Mouse (Mus musculus): Measurements from ENCODE around the gene Gstp2.
A peak's percentile ranks its signal among the peaks of the same experiment; 100 is the strongest.

Gene Gstp2

GRCm38 (mm10) chr19:4080511-4081009, 34.7 kb upstream of the Gstp2 start:
- no peak for TF ChIP-seq GATA4 (IDR thresholded peaks at IDR 0.05; ENCODE audit: insufficient replicate concordance, low read length)

- TF ChIP-seq GATA4 (IDR thresholded peaks at IDR 0.05; ENCODE audit: insufficient replicate concordance, low read length), result no peak
These were observed 33.8 kb upstream of the Gstp2 start for GRCm38 (mm10) chr19:4079594-4079993.

- no peak for TF ChIP-seq GATA4 (IDR thresholded peaks at IDR 0.05; ENCODE audit: insufficient replicate concordance, low read length)
These were observed 29.7 kb upstream of the Gstp2 start for GRCm38 (mm10) chr19:4075531-4075930.

- TF ChIP-seq GATA4 (IDR thresholded peaks at IDR 0.05; ENCODE audit: insufficient replicate concordance, low read length), result no peak
These were observed 27.0 kb upstream of the Gstp2 start for GRCm38 (mm10) chr19:4072706-4073424.

GRCm38 (mm10) chr19:4071406-4071805, 25.6 kb upstream of the Gstp2 start:
- no peak for TF ChIP-seq GATA4 (IDR thresholded peaks at IDR 0.05; ENCODE audit: insufficient replicate concordance, low read length)

- TF ChIP-seq GATA4 (IDR thresholded peaks at IDR 0.05; ENCODE audit: insufficient replicate concordance, low read length), result no peak
These were observed 24.9 kb upstream of the Gstp2 start for GRCm38 (mm10) chr19:4070756-4071155.

GRCm38 (mm10) chr19:4070311-4070710, 24.5 kb upstream of the Gstp2 start:
- TF ChIP-seq GATA4 (IDR thresholded peaks at IDR 0.05; ENCODE audit: insufficient replicate concordance, low read length), result no peak

- TF ChIP-seq GATA4 (IDR thresholded peaks at IDR 0.05; ENCODE audit: insufficient replicate concordance, low read length), result no peak
These were observed 23.0 kb upstream of the Gstp2 start for GRCm38 (mm10) chr19:4068717-4069410.

GRCm38 (mm10) chr19:4066877-4067276, 21.1 kb upstream of the Gstp2 start:
- no peak for TF ChIP-seq GATA4 (IDR thresholded peaks at IDR 0.05; ENCODE audit: insufficient replicate concordance, low read length)

GRCm38 (mm10) chr19:4066280-4066679, 20.5 kb upstream of the Gstp2 start:
- no peak for TF ChIP-seq GATA4 (IDR thresholded peaks at IDR 0.05; ENCODE audit: insufficient replicate concordance, low read length)

- peak; percentile 59; the same call in 1 of the 2 replicates for TF ChIP-seq GATA4 (IDR thresholded peaks at IDR 0.05; ENCODE audit: insufficient replicate concordance, low read length)
These were observed 15.2 kb upstream of the Gstp2 start for GRCm38 (mm10) chr19:4060899-4061465.

GRCm38 (mm10) chr19:4059069-4059740, 13.4 kb upstream of the Gstp2 start, which contains the start of gene Gstp3:
TSS of gene Gstp3 (minus strand) at chr19:4059569.
- TF ChIP-seq GATA4 (IDR thresholded peaks at IDR 0.05; ENCODE audit: insufficient replicate concordance, low read length), result no peak

- TF ChIP-seq GATA4 (IDR thresholded peaks at IDR 0.05; ENCODE audit: insufficient replicate concordance, low read length), result no peak
These were observed 12.8 kb upstream of the Gstp2 start for GRCm38 (mm10) chr19:4058581-4058980.

- TF ChIP-seq GATA4 (IDR thresholded peaks at IDR 0.05; ENCODE audit: insufficient replicate concordance, low read length), result no peak
These were observed 12.1 kb upstream of the Gstp2 start for GRCm38 (mm10) chr19:4057962-4058361.

GRCm38 (mm10) chr19:4057389-4057788, 11.6 kb upstream of the Gstp2 start:
- TF ChIP-seq GATA4 (IDR thresholded peaks at IDR 0.05; ENCODE audit: insufficient replicate concordance, low read length), result no peak

All from liver, adult (tissue).